Mouse (Mus musculus) cerebellum, adult 2 months (tissue): ENCODE data around the gene Rps8.

Source experiments
- CTCF ChIP-seq: fragments of 200-500 bp; IDR thresholded peaks from 2 replicates; pipeline ENCODE4 v1.5.1; 2011; ENCODE audit warnings: low read depth, mild to moderate bottlenecking, control low read depth, low read length, moderate library complexity, borderline replicate concordance; ENCODE audit not compliant: insufficient read depth
- POLR2A ChIP-seq: fragments of 200-500 bp; IDR thresholded peaks from 2 replicates; pipeline ENCODE4 v1.6.1; 2011; ENCODE audit warnings: low read length, control low read depth, borderline replicate concordance; ENCODE audit not compliant: insufficient read depth

GRCm38 (mm10) chr4:117108524-117108849 is 47.6 kb downstream of the Rps8 start:
- TF ChIP-seq POLR2A (no peak), CTCF (no peak)
